Mouse (Mus musculus) myocyte (in vitro differentiated cells): ENCODE measurements around the gene Myh9. TPM values are rescaled to one million over a fixed set of nuclear protein-coding genes. Genes with fewer than 3 reads are reported as not detected.
A peak's percentile ranks its signal among the peaks of the same experiment; 100 is the strongest.

Experiments used
- H3K27me3 ChIP-seq: one replicate; pipeline ENCODE4 v1.6.1; 2011; ENCODE audit not compliant: control insufficient read depth, insufficient read depth, insufficient read length
- H3K36me3 ChIP-seq: one replicate; pipeline ENCODE4 v1.6.1; 2011; ENCODE audit not compliant: control insufficient read depth, insufficient read depth
- H3K4me2 ChIP-seq: one replicate; pipeline ENCODE4 v1.6.1; 2011; ENCODE audit warnings: low read depth, control low read depth
- H3K4me3 ChIP-seq: one replicate; pipeline ENCODE4 v1.5.1; 2011; ENCODE audit warnings: mild to moderate bottlenecking, control low read depth, moderate library complexity
- H3K79me2 ChIP-seq: one replicate; pipeline ENCODE4 v1.6.1; 2011; ENCODE audit not compliant: control insufficient read depth, insufficient read depth
- H3ac ChIP-seq: one replicate; pipeline ENCODE4 v1.6.1; 2011; ENCODE audit not compliant: control insufficient read depth, insufficient read length
- CEBPB ChIP-seq: IDR thresholded peaks from 2 replicates; pipeline ENCODE4 v1.6.1; 2011; ENCODE audit warnings: mild to moderate bottlenecking, moderate library complexity; ENCODE audit not compliant: poor library complexity, insufficient read depth, severe bottlenecking
- E2F4 ChIP-seq: IDR thresholded peaks from one replicate; pipeline ENCODE4 v1.6.1; 2011; ENCODE audit warnings: mild to moderate bottlenecking, control low read depth, moderate library complexity; ENCODE audit not compliant: insufficient read depth
- MAX ChIP-seq: IDR thresholded peaks from one replicate; pipeline ENCODE4 v1.6.1; 2011; ENCODE audit warnings: low read depth, mild to moderate bottlenecking, control low read depth
- MYOD1 ChIP-seq, 3 experiments: IDR thresholded peaks; one replicate each; pipeline ENCODE4 v1.6.1; 2011; ENCODE audit warnings: control low read depth in 2 of 3, low read depth in 2 of 3, mild to moderate bottlenecking in 2 of 3, moderate library complexity in 1 of 3; ENCODE audit not compliant: insufficient read length in 2 of 3, control insufficient read depth in 1 of 3
- MYOG ChIP-seq, 3 experiments: IDR thresholded peaks; one replicate each; pipeline ENCODE4 v1.6.1; 2011; ENCODE audit warnings: control low read depth in 2 of 3, low read depth in 2 of 3, mild to moderate bottlenecking in 2 of 3; ENCODE audit not compliant: insufficient read length in 2 of 3, control insufficient read depth in 1 of 3, insufficient read depth in 1 of 3
- POLR2A ChIP-seq: IDR thresholded peaks from one replicate; pipeline ENCODE4 v1.6.1; 2011; ENCODE audit warnings: low read depth, mild to moderate bottlenecking, control low read depth, moderate library complexity; ENCODE audit not compliant: insufficient read length
- POLR2AphosphoS2 ChIP-seq: IDR thresholded peaks from one replicate; pipeline ENCODE4 v1.6.1; 2011; ENCODE audit warnings: low read depth, control low read depth; ENCODE audit not compliant: insufficient read length
- SRF ChIP-seq: IDR thresholded peaks from one replicate; pipeline ENCODE4 v1.6.1; 2011; ENCODE audit warnings: low read depth; ENCODE audit not compliant: control insufficient read depth, insufficient read length
- TCF12 ChIP-seq: IDR thresholded peaks from one replicate; pipeline ENCODE4 v1.6.1; 2011; ENCODE audit warnings: mild to moderate bottlenecking, control low read depth; ENCODE audit not compliant: poor library complexity, insufficient read depth, severe bottlenecking
- TCF3 ChIP-seq: IDR thresholded peaks from one replicate; pipeline ENCODE4 v1.6.1; 2011; ENCODE audit warnings: low read depth, control low read depth; ENCODE audit not compliant: insufficient read length
- USF1 ChIP-seq: IDR thresholded peaks from one replicate; pipeline ENCODE4 v1.6.1; 2011; ENCODE audit warnings: low read depth, mild to moderate bottlenecking, control low read depth, moderate library complexity
- polyA plus RNA-seq: library from polyadenylated mRNA; unstranded; fragments of >200 nt; fragmentation: generic; extraction: Trizol; gene quantifications from one replicate; pipeline ENCODE4 v1.2.1, GENCODE M21; 2012; ENCODE audit warnings: missing spikeins

The Myh9 gene
- polyA plus RNA-seq, 1 experiment: 466 TPM

- peaks cover 13% of the 10 kb centered on the region for H3K36me3 ChIP-seq
- no peaks in the 10 kb centered on the region for H3K27me3 ChIP-seq
- peak overlapping the region; percentile 81 for H3K4me2 ChIP-seq
- H3K4me3 ChIP-seq: no peak overlapping the region
- no peak for TF ChIP-seq E2F4
- peak; percentile 22 for TF ChIP-seq USF1
- H3K79me2 ChIP-seq: peaks cover 100% of the 10 kb centered on the region
- no peak overlapping the region for H3ac ChIP-seq
These were observed 21.4 kb downstream of the Myh9 start for GRCm38 (mm10) chr15:77820480-77821163.

- TF ChIP-seq POLR2A (peak; percentile 21), MYOD1 (IDR thresholded peaks at IDR 0.05; ENCODE audit: control insufficient read depth in 1 of 3, insufficient read length in 2 of 3, low read depth in 2 of 3) (peak in 2 of 3 experiments; percentile 76 to 87), CEBPB (no peak), MYOG (IDR thresholded peaks at IDR 0.05; ENCODE audit: control insufficient read depth in 1 of 3, insufficient read depth in 1 of 3, insufficient read length in 2 of 3, low read depth in 2 of 3) (peak in 2 of 3 experiments; percentile 52 to 79), POLR2AphosphoS2 (no peak), TCF12 (no peak)
- Histone ChIP-seq H3K4me2 (peak overlapping the region; percentile 81), H3K36me3 (peaks cover 14% of the 10 kb centered on the region), H3ac (no peak overlapping the region), H3K4me3 (no peak overlapping the region), H3K27me3 (no peaks in the 10 kb centered on the region), H3K79me2 (peaks cover 100% of the 10 kb centered on the region)
These were observed 22.0 kb downstream of the Myh9 start for GRCm38 (mm10) chr15:77819894-77820387.

GRCm38 (mm10) chr15:77818556-77819158 lies 23.3 kb downstream of the Myh9 start:
- Histone ChIP-seq H3K4me2 (peak overlapping the region; percentile 81), H3K27me3 (no peaks in the 10 kb centered on the region), H3ac (no peak overlapping the region), H3K36me3 (peaks cover 11% of the 10 kb centered on the region), H3K79me2 (peaks cover 100% of the 10 kb centered on the region), H3K4me3 (no peak overlapping the region)
- TF ChIP-seq POLR2A (peak; percentile 21), POLR2AphosphoS2 (no peak), MYOG (IDR thresholded peaks at IDR 0.05; ENCODE audit: control insufficient read depth in 1 of 3, insufficient read depth in 1 of 3, insufficient read length in 2 of 3, low read depth in 2 of 3) (peak in 1 of 3 experiments; percentile 9)

GRCm38 (mm10) chr15:77817417-77817816 lies 24.6 kb downstream of the Myh9 start:
- Histone ChIP-seq H3K4me3 (no peak overlapping the region), H3K79me2 (peaks cover 100% of the 10 kb centered on the region), H3K27me3 (no peaks in the 10 kb centered on the region), H3ac (no peak overlapping the region), H3K36me3 (peaks cover 23% of the 10 kb centered on the region), H3K4me2 (peak overlapping the region; percentile 81)
- peak; percentile 36 for TF ChIP-seq POLR2A
- TF ChIP-seq MYOD1 (IDR thresholded peaks at IDR 0.05; ENCODE audit: control insufficient read depth in 1 of 3, insufficient read length in 2 of 3, low read depth in 2 of 3): no peak
- no peak for TF ChIP-seq MYOG (IDR thresholded peaks at IDR 0.05; ENCODE audit: control insufficient read depth in 1 of 3, insufficient read depth in 1 of 3, insufficient read length in 2 of 3, low read depth in 2 of 3)
- peak; percentile 55 for TF ChIP-seq POLR2AphosphoS2

- Histone ChIP-seq H3K79me2 (peaks cover 100% of the 10 kb centered on the region), H3K36me3 (peaks cover 32% of the 10 kb centered on the region), H3K27me3 (no peaks in the 10 kb centered on the region), H3K4me2 (peak overlapping the region; percentile 81), H3K4me3 (peak overlapping the region; percentile 1), H3ac (peak overlapping the region; percentile 3)
- TF ChIP-seq USF1 (no peak), POLR2AphosphoS2 (peak; percentile 71)
These were observed 25.4 kb downstream of the Myh9 start for GRCm38 (mm10) chr15:77816601-77816950.

GRCm38 (mm10) chr15:77815867-77816600 lies 25.9 kb downstream of the Myh9 start:
- Histone ChIP-seq H3K27me3 (no peaks in the 10 kb centered on the region), H3K36me3 (peaks cover 37% of the 10 kb centered on the region), H3K79me2 (peaks cover 100% of the 10 kb centered on the region), H3K4me3 (peak overlapping the region; percentile 1), H3K4me2 (peak overlapping the region; percentile 81), H3ac (peak overlapping the region; percentile 3)
- TF ChIP-seq MYOD1 (IDR thresholded peaks at IDR 0.05; ENCODE audit: control insufficient read depth in 1 of 3, insufficient read length in 2 of 3, low read depth in 2 of 3) (peak in 1 of 3 experiments; percentile 26), USF1 (no peak), E2F4 (no peak), MYOG (IDR thresholded peaks at IDR 0.05; ENCODE audit: control insufficient read depth in 1 of 3, insufficient read depth in 1 of 3, insufficient read length in 2 of 3, low read depth in 2 of 3) (peak in 1 of 3 experiments; percentile 43), POLR2A (peak; percentile 87), POLR2AphosphoS2 (peak; percentile 90), SRF (peak; percentile 99), CEBPB (peak; percentile 98), TCF12 (no peak), TCF3 (no peak), MAX (no peak)
